Mouse (Mus musculus) liver, adult 10 weeks (tissue): Measurements from ENCODE around the gene Ms4a5. TPM values are rescaled to one million over a fixed set of nuclear protein-coding genes. Genes with fewer than 3 reads are reported as not detected.

Experiments used
- polyA plus RNA-seq: library from polyadenylated mRNA; stranded (reverse); fragments of 350-450 nt; fragmentation: Illumina TruSeq; extraction: RNeasy Lipid Tissue Mini Kit (QIAGEN cat#74804); gene quantifications from one replicate; pipeline ENCODE4 v1.2.3, GENCODE M21; 2014; ENCODE audit warnings: low read depth, low replicate concordance

Ms4a5 gene
- not detected for polyA plus RNA-seq

DNA sequence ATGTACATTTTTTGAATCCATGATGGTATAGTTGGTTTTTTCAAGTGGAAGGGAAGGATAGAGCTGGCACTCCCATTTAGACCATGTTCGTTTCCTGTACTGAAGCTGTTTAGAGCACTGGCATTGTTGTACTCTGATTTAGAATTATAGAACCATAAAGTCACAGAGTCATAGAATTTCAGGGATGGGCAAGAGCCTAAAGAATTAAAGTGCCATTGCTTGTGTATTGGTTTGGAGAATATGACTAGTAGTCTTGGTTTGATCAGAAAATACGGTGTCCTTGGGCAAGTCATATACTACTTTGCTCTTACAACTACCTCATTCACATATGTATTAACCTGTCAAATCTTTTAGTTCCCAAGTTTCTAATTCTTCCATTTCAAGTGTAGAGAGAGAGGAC, at the start of gene Ms4a5:
Gene Ms4a5, minus strand, starts transcription at position 101 of the 400 bp plus-strand sequence.

DNA sequence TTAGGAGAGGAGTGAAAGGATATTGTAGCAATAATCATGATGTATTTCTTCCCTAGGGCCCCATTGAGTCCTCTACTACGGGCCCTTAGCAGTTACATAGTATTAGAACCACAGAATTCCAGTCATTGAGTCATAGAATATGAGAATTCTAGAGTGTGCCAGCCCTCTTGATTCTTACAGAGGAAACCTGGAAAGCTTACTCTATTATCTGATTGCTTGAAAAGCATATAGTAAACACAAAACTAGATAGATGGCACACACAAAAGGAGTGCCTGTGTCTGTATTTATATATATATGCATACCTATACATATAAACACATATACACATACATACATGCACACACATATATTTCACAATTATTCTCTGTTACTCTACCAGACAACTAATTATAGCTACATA, 30.7 kb upstream of the Ms4a5 start, which contains the start of gene Ms4a14:
Gene Ms4a14, minus strand, starts transcription at position 101 of the 400 bp plus-strand sequence.

DNA sequence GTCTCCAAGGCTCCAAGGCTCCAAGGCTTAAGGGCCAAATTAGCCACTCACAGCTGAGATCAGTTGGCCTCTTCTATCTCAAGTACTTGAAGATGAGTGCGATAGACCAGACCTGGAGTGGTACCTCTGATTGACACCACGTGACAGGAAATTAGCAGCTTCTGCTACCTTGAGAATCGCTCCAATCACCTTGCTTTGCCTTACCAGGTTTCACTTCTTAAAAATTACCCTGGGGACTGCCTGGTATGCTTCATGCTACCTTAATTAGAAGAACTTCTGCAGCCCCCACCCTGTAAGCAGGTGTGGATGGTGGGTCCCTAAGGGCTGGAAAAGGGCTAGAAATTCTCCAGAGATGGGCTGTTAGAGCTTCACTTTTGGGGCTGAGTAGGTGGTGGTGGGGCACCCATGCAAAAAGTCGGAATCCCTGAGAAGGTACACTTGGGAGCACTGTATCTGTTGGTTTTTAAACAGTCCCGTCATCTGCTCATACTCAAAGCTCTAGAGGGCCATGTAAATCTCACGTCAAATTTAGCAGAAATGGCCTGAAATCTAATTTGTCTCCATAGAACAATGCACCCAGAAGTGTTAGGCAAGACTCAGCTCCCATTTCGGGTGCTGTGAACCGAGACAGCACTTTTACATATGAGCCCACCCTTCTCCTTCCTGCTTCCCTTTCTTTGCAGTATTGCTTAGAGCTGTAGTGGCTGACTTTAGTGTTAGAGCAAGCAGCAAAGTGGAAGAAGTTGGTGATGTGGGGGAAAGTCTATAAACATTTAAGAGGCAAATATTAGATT, 17.4 kb downstream of the Ms4a5 start, which contains the start of gene Ms4a1:
Gene Ms4a1, minus strand, starts transcription at position 190 of the 794 bp plus-strand sequence.

DNA sequence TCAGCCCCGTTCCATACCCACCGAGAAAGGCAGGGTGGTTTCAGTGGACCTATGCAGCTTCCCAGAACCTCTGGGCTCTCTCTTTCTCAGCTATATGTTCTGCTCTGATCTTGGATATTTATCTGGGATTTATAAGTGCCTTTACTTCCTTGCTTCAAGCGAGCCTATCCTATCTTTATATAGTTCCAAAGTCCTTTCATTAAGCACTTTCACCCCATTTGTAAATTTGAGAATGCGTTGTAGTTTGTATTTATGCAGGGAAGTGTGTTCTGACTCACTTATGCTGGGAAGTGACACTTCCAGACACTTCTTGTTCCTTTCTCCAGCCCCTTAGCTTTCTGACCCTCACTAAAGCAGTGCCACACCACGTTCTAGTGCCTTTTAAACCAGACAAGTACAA, 51.3 kb downstream of the Ms4a5 start, which contains the start of gene Ms4a12:
Gene Ms4a12, minus strand, starts transcription at position 101 of the 400 bp plus-strand sequence.

Other genes starting within 250 kb of the Ms4a5 start
- gene Ms4a8a, start 202.8 kb downstream of the Ms4a5 start, polyA plus RNA-seq = 1.8 TPM
- gene 1700017D01Rik, start 153.0 kb downstream of the Ms4a5 start, polyA plus RNA-seq = not detected
- not detected for gene 1700025F22Rik, start 118.6 kb downstream of the Ms4a5 start, polyA plus RNA-seq
- not detected for gene Ms4a13, start 87.1 kb downstream of the Ms4a5 start, polyA plus RNA-seq
- not detected for gene Ms4a12, start 51.4 kb downstream of the Ms4a5 start, polyA plus RNA-seq
- 1.9 TPM for gene Ms4a1, start 17.6 kb downstream of the Ms4a5 start, polyA plus RNA-seq
- 0.16 TPM for gene Ms4a14, start 30.6 kb upstream of the Ms4a5 start, polyA plus RNA-seq
- 1.3 TPM for gene Ms4a7, start 52.3 kb upstream of the Ms4a5 start, polyA plus RNA-seq
- gene Ms4a4a, start 91.7 kb upstream of the Ms4a5 start, polyA plus RNA-seq = not detected
- gene Ms4a4c, start 120.9 kb upstream of the Ms4a5 start, polyA plus RNA-seq = 1.3 TPM
- 5.0 TPM for gene Ms4a4b, start 159.7 kb upstream of the Ms4a5 start, polyA plus RNA-seq
- gene Ms4a6c, start 185.5 kb upstream of the Ms4a5 start, polyA plus RNA-seq = 6.4 TPM
- gene Gm8369, start 202.1 kb upstream of the Ms4a5 start, polyA plus RNA-seq = 1.2 TPM
- 3.3 TPM for gene Ms4a6b, start 232.6 kb upstream of the Ms4a5 start, polyA plus RNA-seq